Mouse (Mus musculus): ENCODE measurements at regions not wholly inside any gene's neighbourhood (a gene's known extent, or its start where the extent isn't known, plus 50 kb on each side); places are given as distances from the start of the nearest gene placed in this dataset.

DNA sequence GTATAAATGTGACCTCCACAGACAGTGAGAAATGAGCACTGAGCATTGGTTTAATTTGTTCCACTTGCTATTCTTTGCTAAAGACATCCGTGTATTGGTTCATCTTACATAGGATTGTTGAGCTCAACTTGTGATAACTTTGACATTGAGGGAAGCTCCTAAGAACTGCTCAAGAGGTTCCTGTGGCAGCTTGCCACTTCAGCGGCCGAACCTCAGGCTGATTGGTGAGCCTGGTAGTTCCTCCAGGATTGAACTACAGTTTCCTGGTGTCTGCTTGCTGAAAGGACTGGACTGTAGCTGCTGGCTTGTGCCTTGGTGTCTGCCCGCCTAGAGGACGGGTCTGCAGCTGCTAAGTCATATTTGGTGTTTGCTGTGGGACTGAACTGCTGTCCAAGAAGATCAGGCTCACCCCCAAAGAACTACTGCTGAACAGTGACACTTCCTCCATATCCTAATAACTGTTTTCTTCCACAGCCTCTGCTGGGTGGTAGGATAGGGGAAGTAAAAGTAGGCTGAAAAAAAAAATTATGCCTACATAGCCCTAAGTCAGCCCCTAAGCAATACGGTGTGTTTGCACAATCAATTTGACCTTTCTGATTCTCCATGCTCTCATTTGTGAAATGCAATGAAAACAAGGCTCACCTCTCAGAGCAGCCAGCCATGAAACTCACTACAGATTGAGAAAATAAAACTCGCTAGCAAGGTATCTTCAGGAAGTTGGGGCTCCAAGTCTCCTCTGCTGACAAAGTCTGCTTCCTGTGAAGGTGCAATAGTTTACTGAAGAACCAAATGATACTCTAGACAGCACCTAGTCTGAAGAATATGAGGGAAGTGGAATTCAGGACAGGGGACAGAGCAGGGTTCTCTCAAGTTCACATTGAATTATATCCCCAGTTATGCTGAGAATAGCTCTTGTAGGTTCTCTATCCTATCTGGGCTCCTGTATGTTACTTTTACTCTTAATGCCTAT lies 844.8 kb upstream of the Lrrc6 start:
- TF ChIP-seq CTCF (conservative IDR thresholded peaks at IDR 0.05 in 1 of 2, IDR thresholded peaks at IDR 0.05 in 1 of 2; ENCODE audit: low read depth in 2 of 2, low read length in 2 of 2) (no peak), EP300 (IDR thresholded peaks at IDR 0.05; ENCODE audit: low read length) (no peak), MAFK (IDR thresholded peaks at IDR 0.05; ENCODE audit: insufficient replicate concordance, low read length) (no peak), ETS1 (conservative IDR thresholded peaks at IDR 0.05; ENCODE audit: low read depth, low read length) (no peak), E2F4 (IDR thresholded peaks at IDR 0.05; ENCODE audit: insufficient replicate concordance, low read depth, low read length) (no peak), SMC3 (IDR thresholded peaks at IDR 0.05; ENCODE audit: low read depth, low read length) (no peak), MXI1 (IDR thresholded peaks at IDR 0.05; ENCODE audit: low read depth, low read length) (no peak), UBTF (IDR thresholded peaks at IDR 0.05; ENCODE audit: low read depth, low read length) (no peak), POLR2AphosphoS2 (IDR thresholded peaks at IDR 0.05; ENCODE audit: low read depth, low read length) (no peak), CHD2 (IDR thresholded peaks at IDR 0.05; ENCODE audit: low read length) (no peak), SIN3A (IDR thresholded peaks at IDR 0.05; ENCODE audit: low read length) (no peak), POLR2A (IDR thresholded peaks at IDR 0.05; ENCODE audit: low read depth, low read length) (no peak), MAX (IDR thresholded peaks at IDR 0.05; ENCODE audit: low read length) (no peak), ZNF384 (IDR thresholded peaks at IDR 0.05; ENCODE audit: low read depth, low read length) (no peak)

Data from CH12.LX (cell line).